Mouse (Mus musculus): Measurements from ENCODE around the gene Il2rb. TPM values are rescaled to one million over a fixed set of nuclear protein-coding genes. Genes with fewer than 3 reads are reported as not detected.

Gene Il2rb
- total RNA-seq, 2 experiments from 2014 or later = 8.6 to 9.5 TPM

DNA sequence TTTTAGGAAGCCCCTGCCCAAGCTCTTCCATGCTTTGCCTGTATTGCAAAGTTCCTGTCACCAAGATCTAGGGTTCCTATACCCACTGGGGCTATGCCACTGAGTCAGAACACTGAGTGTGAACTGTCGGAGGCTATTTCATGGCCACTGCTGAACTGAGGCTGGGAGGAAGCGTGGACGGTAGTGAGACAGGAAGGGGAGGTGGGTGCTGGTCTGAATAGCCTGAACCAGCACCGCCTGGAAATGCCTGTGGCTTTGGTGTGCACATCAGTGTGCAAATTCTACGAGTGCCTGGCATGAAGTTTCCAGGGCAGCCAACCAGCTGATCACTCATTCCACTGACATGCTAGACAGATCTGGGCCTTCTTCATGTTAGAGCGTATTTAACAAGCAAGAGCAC is 26.8 kb upstream of the Il2rb start:
- no peak for ATAC-seq (replicated peaks; ENCODE audit: low FRiP score, low TSS enrichment, poor library complexity, severe bottlenecking)

DNA sequence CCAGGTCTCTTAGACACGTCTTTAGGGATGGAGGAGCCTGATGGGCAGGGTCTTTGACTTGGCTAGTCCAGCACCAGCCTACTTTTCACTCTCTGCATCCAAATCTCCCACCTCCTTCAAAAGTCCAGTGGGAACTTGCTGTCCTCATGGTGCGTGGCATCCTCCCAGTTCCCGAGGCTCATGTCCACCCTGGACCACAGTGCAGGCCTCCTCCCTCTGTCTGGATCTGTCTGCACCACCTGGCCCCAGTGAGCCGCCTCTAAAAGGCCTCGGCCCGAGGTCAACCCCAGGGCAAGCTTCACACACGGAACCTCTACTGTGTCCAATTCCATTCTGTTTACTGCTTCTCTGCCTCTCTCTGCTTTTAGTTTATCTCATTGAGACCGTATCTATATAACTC is 26.3 kb upstream of the Il2rb start:
- no peak for ATAC-seq (replicated peaks; ENCODE audit: low FRiP score, low TSS enrichment, poor library complexity, severe bottlenecking)

DNA sequence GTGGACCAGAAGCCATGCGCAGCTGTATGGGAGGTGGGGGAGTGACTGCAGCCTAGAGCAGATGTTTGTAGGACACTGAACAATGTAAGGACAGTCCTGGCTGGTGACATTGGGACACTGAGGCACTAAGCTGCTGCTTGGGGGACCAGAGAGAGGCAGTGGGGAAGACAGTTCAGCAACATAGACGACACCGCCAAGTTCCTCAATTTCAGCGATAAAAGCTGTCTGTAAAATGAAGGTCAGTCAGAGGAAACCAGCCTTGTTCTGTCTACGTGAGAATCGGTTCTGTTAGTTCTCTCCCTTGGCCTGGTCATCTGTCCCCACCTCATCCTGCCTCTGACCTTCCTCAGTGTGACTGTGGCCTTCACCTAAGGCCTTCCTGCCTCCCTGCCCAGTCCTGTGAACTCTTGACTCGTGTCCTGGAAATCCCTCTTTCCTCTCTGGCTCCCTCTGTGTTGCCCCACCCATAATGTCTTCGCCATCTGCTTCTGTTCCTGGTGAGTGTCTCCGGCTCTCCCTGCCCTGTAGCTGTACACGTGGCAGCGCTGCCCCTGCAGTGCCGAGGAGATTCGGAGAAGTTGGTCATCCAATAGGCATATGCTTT is 25.1 kb upstream of the Il2rb start:
- no peak for ATAC-seq (replicated peaks; ENCODE audit: low FRiP score, low TSS enrichment, poor library complexity, severe bottlenecking)

DNA sequence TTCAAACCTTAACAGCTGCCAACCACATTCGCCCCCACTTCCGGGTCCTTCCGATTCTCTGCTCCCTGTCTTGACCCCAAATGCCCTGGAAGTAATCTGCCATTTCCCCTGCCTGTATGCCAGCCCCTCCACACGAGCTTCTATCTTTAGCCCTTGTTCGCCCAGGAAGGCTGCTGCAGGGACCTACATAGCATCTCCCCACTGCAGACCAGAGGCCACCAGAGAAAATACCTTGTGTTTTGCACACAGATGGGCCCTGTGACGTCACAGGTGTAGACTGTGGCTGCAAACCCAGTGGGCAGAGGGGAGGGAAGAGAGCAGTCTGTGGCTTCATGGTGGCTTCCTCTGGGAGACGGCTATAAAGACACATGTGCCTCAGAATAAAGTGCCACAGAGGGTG is 23.1 kb upstream of the Il2rb start:
- no peak for ATAC-seq (replicated peaks; ENCODE audit: low FRiP score, low TSS enrichment, poor library complexity, severe bottlenecking)

DNA sequence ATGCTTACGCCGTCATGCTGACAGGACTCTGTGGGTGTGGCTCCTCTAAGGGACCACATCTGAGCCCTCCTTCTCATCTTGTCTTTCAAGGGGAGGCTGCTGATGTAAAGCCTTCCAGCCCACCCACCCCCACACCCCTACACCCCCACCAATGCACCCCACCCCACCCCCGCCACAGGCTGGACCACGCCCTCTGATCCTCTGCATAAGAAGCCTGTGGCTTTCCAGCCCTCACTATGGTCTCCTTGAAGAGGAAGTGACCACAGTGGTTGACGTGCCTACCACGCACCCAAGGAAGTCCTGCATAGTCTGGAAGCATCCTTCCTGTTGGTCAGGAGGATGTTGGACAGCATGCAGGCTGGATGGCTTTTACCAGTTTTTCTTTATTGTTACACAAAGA is 20.7 kb upstream of the Il2rb start:
- no peak for ATAC-seq (replicated peaks; ENCODE audit: low FRiP score, low TSS enrichment, poor library complexity, severe bottlenecking)

DNA sequence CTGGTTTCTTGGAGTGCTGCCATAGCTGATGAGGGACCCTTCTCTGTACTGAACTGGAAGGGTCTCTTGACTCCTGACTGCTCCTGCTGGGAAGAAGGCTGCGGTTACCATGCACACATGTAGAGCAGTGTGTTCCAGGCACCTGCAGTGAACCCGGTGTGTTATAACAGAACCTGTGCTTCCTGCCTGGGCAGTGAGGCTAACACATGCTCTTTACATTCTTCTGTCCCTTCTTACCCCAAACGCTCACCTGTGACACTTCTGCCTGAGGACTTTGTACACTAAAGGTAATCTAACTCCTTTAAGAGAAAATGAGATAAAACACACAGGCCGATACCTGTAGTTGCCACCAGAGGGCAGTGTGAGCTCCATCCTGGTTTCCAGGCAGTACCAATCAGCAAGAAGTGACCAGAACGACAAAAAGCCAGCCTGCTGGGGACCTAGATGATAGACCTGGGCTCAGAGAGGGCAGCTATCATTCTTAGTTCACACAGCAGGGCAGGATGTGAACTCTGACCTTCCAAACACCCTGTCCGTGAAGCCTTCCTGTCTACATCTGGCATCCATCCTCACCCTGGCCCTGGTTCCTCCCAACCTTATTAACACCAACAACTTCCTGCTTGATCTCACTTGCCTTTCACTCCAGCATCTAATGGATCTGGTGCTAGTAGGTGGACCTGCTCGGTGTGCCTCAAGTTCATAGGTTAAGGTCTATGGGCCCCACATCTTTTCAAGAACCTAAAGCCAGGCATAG is 19.5 kb upstream of the Il2rb start:
- ATAC-seq (replicated peaks; ENCODE audit: low FRiP score, low TSS enrichment, poor library complexity, severe bottlenecking) = peak; percentile 58; the same call in 1 of the 2 replicates

DNA sequence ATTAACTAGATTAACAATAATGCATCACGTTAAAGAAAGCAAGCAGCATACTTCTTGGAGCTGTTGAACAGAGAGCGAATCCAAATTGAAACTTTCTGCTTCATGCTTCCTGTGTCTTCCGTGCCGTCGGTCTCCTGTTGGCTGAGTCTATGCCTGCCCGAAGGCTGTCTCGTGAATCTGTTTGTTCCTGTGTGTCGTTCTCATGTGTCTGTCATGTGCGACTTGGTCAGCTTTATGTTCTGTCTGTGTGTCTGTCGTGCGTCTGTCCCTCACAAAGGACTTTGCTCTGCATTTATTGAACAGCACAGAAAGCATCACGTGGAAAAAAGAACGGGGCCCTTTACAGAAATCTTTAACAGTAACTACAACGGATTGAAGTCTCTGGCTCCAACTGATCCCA is 17.9 kb upstream of the Il2rb start:
- no peak for ATAC-seq (replicated peaks; ENCODE audit: low FRiP score, low TSS enrichment, poor library complexity, severe bottlenecking)

DNA sequence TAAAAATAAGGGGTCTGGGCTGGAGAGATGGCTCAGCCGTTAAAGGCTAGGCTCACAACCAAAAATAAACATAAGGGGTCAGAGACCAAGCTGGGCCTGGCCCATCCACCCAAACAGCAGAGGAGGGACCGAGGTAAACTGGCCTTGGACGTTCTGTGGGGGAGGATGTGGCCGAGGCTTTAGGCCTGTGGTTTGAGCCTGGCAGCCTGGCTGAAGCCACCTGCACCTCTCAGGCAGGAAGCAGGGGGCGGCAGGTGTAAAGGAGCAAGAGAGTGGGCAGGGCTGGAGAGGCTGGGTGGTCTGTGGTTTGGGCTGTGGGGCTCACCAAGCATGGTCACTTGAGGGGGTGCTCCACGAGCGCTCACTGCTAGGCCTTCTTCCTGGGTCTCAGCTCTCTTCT is 16.9 kb upstream of the Il2rb start:
- no peak for ATAC-seq (replicated peaks; ENCODE audit: low FRiP score, low TSS enrichment, poor library complexity, severe bottlenecking)

DNA sequence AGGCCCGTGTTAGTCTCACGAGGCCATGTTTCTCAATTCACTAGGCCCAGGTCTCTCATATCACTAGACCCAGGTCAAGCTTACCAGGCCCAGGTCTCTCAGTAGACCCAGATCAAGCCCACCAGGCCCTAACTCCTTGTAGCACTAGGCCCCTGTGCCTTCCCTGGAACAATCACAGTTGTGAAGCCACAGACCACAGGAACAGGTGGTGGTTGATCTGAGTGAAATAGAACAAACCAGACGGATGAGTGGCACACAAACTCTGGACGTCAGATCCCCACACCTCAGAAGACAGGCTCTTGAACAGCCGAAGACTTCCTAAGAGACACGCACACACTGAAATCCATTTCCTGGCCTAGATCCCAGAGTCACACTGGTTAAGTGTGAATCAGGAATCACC is 15.7 kb upstream of the Il2rb start:
- no peak for ATAC-seq (replicated peaks; ENCODE audit: low FRiP score, low TSS enrichment, poor library complexity, severe bottlenecking)

DNA sequence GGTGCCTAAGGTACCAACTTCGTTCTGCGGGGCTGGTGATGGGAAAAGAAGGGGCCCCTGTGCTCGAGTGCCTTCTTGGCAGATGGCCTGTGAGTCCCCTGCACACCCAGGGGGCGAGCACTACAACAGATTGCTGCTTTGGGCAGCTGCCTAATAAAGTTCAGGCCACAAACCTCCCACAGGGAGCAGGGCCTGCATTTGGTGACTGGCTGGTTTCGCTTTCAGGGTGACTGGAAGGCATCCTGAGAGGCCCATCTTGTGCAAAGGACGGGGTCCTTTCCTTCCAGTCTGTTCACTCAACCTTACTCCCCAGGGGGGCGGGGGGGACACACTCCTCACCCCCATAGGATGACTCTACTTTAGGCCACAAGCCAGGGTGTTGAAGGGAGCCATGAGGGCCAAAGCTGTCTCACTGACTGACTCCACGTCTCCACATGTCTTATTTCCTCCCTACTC is 15.1 kb upstream of the Il2rb start:
- ATAC-seq (replicated peaks; ENCODE audit: low FRiP score, low TSS enrichment, poor library complexity, severe bottlenecking) = no peak

DNA sequence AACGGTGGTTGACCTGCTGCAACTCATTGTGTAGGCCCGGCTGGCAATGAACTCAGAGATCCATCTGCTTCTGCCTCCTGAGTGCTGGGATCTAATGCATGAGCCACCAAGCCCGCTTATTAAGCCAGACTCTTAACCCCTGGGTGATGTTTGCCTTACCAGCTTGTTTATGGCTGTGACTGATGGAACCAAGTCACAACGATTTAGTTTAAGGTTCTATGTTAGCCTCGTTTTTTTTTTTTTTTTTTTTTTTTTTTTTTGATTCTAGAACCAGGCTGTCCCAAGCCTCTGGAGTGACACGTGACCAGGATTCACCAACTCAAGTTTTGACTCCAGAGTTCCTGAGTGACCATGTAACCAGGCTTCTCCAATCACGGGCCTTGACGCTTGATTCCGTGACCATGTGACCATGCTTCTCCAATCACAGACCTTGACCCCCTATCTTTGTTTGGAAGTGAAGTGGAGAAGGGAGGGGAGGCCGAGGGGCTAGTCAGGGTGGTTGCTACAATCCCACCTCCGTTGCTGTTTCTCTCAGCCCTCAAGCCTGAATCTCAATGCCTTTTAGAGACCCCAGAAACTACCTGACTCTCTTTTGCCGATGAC is 14.3 kb upstream of the Il2rb start:
- no peak for ATAC-seq (replicated peaks; ENCODE audit: low FRiP score, low TSS enrichment, poor library complexity, severe bottlenecking)

DNA sequence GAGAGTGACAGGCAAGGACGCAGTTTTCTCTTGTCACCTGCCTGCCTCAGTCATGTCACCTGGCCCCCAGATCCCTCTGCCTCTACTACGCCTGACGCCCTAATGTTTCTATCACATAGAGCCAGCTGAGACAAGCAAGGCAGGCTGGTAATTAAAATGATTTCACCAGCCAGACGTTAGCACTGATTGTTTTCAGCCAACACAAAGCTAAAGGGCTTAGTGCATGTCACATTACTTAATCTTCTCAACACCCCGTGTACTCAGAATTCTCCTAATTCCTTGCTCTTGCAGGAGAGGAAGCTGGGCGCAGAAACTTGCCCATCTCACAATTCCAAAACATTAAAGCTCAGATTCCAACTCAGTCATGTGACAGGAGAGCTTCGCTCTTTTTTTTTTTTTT is 13.4 kb upstream of the Il2rb start:
- no peak for ATAC-seq (replicated peaks; ENCODE audit: low FRiP score, low TSS enrichment, poor library complexity, severe bottlenecking)

DNA sequence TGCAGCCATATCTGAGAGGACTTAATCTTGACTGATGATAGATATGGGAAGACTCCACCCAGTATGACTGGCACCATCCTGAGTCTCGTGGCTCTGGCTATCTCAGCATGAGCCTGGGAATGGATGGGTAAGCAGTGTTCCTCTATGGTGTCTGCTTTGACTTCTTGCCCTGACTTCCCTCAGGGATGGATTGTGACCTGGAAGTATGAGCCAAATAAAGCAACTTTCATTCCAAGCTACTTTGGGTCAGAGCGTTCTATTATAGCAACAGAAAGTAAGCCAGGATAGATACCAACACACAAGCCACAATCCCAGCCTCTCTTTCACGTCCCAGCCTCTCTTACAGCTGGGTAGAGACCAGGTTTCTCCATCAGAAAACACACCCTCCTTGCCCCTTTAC is 10.5 kb upstream of the Il2rb start:
- no peak for ATAC-seq (replicated peaks; ENCODE audit: low FRiP score, low TSS enrichment, poor library complexity, severe bottlenecking)

DNA sequence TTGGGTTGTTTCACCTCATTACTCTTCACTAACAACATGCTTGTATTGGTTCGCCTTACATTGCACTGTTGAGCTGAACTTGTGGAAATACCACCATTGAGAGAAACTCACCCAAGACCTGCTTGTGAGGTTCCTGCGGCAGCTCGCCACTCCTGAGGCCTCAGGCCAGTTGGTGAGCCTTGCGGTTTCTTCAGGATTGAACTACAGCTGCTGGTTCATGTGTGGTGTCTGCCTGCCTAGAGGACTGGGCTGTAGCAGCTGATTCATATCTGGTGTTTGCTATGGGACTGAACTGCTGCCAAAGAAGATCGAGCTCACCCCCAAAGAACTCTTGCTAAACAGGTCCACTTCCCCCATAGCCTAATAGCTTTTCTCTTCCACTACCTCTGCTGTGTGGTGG is 9.7 kb upstream of the Il2rb start:
- no peak for ATAC-seq (replicated peaks; ENCODE audit: low FRiP score, low TSS enrichment, poor library complexity, severe bottlenecking)

DNA sequence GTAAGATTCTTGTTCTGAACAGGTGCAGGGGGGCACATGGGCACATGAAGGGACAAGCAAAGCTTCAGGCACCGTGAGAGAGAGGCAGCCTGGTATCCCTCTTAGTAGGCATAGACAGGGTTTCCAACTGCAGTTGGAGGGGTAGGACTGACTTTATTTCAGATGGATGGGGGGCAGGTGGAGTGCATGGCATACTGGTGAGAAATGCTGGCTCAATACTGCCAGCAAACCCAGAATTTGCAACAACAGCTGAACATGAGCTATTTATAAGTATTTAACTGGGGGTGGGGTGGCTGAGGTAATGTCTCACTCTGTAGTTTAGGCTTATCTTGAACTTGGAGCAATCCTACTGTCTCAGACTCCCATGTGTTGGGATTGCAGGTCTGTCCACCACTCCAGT is 8.9 kb upstream of the Il2rb start:
- ATAC-seq (replicated peaks; ENCODE audit: low FRiP score, low TSS enrichment, poor library complexity, severe bottlenecking) = no peak

DNA sequence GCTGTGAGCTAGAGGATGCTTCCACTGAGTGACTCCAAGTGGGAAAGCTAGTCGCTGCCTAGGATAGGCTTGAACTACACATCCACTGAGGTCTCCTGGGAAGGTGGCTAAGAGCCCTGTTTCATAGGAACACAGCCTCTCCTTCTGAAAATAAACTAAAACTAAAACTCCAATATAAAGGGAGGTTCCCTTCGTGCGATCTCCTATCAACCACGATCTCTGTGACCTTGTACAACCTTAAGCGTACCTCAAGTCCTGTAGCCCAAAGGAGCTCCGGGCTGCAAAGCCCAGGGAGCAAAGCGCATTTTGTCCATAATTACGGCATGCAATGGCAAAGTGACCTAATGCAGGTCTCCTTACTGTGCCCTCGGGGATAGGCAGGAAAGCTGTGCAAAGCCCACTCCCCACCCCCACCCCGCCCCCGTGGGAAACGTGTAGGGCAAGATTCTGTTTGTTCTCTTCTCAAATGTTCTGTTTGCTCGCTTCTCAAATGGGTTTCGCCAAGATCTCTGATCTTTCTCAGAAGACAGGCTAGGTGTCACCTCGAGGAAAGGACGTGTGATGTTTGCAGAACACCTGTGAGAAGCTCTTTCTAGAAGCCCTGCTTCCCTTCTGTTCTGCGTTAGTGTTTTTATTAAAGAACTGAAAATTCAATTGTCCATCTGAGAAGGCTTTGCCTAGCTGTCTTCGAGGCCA is 7.5 kb upstream of the Il2rb start:
- ATAC-seq (replicated peaks; ENCODE audit: low FRiP score, low TSS enrichment, poor library complexity, severe bottlenecking) = no peak

DNA sequence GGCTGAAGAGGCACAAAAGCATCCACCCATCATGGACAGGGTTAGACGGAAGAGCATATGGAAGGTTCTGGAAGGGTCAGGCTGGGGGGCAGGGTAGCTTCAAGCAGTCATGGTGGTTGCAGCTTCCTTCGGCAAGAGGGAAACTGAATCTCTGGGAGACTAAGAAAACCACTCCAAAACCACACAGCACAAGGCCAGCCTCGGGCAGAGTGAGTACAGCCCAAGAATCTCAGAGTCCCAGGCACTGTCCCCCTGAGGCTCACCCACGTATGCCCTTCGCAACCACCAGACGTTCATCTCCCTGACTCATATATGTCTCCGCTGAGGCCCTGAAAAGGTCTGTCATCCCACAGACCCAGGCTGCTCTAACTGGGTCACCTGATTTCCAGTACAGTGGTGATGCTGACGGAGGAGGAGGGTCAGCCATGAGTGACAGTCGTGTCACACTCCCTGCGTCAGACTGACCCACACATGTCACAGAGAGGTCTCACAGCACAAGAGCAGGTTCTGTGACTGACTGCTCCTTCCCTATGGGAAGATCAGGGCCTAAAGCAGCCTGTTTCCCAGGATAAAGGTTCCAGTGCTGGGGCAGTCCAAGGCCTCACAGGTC is 1.6 kb downstream of the Il2rb start:
- no peak for ATAC-seq (replicated peaks; ENCODE audit: low FRiP score, low TSS enrichment, poor library complexity, severe bottlenecking)

DNA sequence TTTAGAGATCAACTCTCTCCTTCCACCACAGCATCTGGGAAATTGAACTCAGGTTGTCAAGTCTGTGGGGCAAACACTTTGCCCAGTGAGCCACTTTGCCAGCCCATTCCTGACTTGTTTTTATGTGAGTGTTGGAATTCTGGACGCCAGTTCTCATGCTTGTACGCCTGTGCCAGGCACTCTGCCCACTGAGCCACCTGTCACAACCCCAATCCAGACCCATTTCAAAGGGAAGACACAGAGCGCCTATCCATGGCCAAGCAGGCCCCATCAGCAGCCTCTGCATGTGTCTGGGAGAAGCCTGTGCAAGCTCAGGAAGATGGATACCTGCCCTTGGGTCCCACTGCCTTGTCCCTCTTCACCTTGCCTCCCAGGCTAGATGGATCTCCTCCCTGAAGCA is 3.8 kb downstream of the Il2rb start:
- no peak for ATAC-seq (replicated peaks; ENCODE audit: low FRiP score, low TSS enrichment, poor library complexity, severe bottlenecking)

DNA sequence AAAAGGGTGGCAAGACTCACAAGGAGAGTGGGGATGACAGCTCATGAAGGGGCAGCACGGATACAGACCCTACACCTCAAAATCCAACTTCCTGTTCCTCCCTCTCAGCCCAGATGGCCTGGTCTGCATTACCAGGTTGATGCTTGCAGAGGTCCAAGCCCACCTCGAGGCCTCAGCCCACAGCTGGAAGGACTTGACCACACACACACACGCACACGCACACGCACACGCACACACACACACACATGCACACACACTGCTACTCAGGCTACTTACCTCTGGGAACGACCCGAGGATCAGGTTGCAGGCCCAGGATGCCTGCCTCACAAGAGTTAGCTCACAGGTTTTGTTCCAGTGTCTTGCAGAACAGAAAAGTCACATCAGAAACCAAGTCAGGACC is 5.2 kb downstream of the Il2rb start:
- ATAC-seq (replicated peaks; ENCODE audit: low FRiP score, low TSS enrichment, poor library complexity, severe bottlenecking) = no peak

DNA sequence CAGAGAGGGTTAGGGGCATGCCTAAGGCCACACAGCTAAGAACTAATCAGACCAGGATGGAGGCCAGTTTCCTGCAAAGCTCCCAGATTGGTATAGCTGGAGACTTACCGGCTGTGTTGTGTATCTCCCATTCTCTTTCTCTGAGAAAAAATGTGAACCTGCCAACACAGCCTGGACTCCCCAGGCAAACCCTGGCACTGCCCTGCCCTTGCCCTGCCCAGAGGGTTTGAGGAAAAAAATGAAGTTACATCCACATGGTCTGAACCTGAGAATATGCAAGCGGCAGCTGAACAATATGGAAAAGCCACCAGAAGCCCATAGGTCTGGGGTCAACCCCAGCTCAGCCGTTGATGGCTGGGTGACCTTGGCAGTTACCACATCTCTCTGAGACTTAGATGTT is 5.8 kb downstream of the Il2rb start:
- no peak for ATAC-seq (replicated peaks; ENCODE audit: low FRiP score, low TSS enrichment, poor library complexity, severe bottlenecking)

Measured in megakaryocyte-erythroid progenitor cell, adult 5-6 weeks (primary cell).